Mouse (Mus musculus): ENCODE measurements around the gene Dusp1. TPM values are rescaled to one million over a fixed set of nuclear protein-coding genes. Genes with fewer than 3 reads are reported as not detected.

Dusp1 gene
- polyA plus RNA-seq, 1 experiment from 2014 or later, result 29.6 TPM

GRCm38 (mm10) chr17:26524801-26525200 lies 37.1 kb downstream of the Dusp1 start:
- WGBS (ENCODE audit: insufficient replicate concordance), result 64% methylated on average over 4 of the region's 4 CpGs
- peaks cover 18% of the 10 kb centered on the region for H3K4me1 ChIP-seq (replicated peaks)
- no peaks in the 10 kb centered on the region for H3K36me3 ChIP-seq (replicated peaks)
- no peak for ATAC-seq (ENCODE audit: insufficient read depth)
- H3K27ac ChIP-seq (replicated peaks), result no peak overlapping the region
- H3K27me3 ChIP-seq, result peaks cover 8% of the 10 kb centered on the region
- no peaks in the 10 kb centered on the region for H3K9me3 ChIP-seq (replicated peaks)
- H3K4me2 ChIP-seq, result no peak overlapping the region
- no peak overlapping the region for H3K4me3 ChIP-seq (replicated peaks)
- H3K9ac ChIP-seq, result no peak overlapping the region

DNA sequence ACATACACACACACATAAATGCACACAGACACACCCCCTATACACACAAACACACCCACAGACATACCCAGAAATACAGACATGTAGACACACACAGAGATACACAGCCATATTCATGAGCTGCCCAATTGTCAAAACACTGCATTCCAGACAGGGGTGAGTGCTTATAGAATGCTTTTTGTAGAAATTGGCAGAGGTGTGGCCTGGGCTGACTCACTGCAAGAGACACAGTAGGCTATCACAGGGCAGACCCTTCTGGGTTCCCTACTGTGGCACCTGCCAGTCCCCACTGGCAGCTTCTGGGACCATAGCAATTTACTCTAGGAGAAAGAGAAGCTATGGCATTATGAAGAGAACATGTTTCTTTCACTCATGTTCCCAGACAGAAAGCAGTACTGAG lies 37.6 kb downstream of the Dusp1 start:
- Histone ChIP-seq H3K4me3 (replicated peaks) (no peak overlapping the region), H3K4me2 (no peak overlapping the region), H3K9me3 (replicated peaks) (no peaks in the 10 kb centered on the region), H3K27ac (replicated peaks) (no peak overlapping the region), H3K4me1 (replicated peaks) (peaks cover 14% of the 10 kb centered on the region), H3K9ac (no peak overlapping the region), H3K27me3 (peaks cover 8% of the 10 kb centered on the region), H3K36me3 (replicated peaks) (no peaks in the 10 kb centered on the region)
- no peak for ATAC-seq (ENCODE audit: insufficient read depth)

- H3K9ac ChIP-seq, result no peak overlapping the region
Observed at GRCm38 (mm10) chr17:26522711-26523110, 39.2 kb downstream of the Dusp1 start.

GRCm38 (mm10) chr17:26518306-26518705 lies 43.6 kb downstream of the Dusp1 start:
- Histone ChIP-seq H3K9ac (no peak overlapping the region), H3K27ac (replicated peaks) (no peak overlapping the region), H3K36me3 (replicated peaks) (no peaks in the 10 kb centered on the region), H3K4me3 (replicated peaks) (no peak overlapping the region), H3K9me3 (replicated peaks) (no peaks in the 10 kb centered on the region), H3K4me2 (no peak overlapping the region), H3K4me1 (replicated peaks) (peaks cover 48% of the 10 kb centered on the region), H3K27me3 (no peaks in the 10 kb centered on the region)
- WGBS (ENCODE audit: insufficient replicate concordance), result 65% methylated on average over 3 of the region's 3 CpGs
- no peak for ATAC-seq (ENCODE audit: insufficient read depth)

More at GRCm38 (mm10) chr17:26522711-26523110, 39.2 kb downstream of the Dusp1 start:
- ATAC-seq (ENCODE audit: insufficient read depth), result peak; percentile 67
- H3K9me3 ChIP-seq (replicated peaks), result no peaks in the 10 kb centered on the region
- no peaks in the 10 kb centered on the region for H3K36me3 ChIP-seq (replicated peaks)
- WGBS (ENCODE audit: insufficient replicate concordance), result 50% methylated on average over 4 of the region's 4 CpGs
- no peak overlapping the region for H3K4me3 ChIP-seq (replicated peaks)
- H3K4me2 ChIP-seq, result no peak overlapping the region
- H3K27me3 ChIP-seq, result no peaks in the 10 kb centered on the region
- H3K27ac ChIP-seq (replicated peaks), result no peak overlapping the region
- H3K4me1 ChIP-seq (replicated peaks), result peaks cover 16% of the 10 kb centered on the region

DNA sequence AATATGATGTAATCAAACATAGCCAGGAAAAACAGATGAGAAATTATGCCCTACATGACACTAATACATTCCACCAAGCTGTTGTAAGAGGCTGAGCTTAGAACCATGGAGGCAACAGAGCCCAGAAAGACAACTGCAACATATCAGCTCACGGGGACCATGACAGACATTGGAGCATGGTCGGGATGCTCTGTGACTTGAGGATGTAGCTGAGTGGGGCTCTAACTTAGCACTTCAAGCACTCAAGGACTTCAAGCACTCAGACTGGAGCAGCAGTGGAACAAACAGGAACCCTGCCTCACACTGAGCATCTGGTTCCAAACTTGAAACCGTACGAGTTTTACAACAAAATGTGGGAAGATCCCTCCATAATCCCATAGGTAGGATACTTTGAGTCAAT lies 46.3 kb downstream of the Dusp1 start:
- Histone ChIP-seq H3K27me3 (no peaks in the 10 kb centered on the region), H3K27ac (replicated peaks) (peak overlapping the region; percentile 100), H3K4me3 (replicated peaks) (no peak overlapping the region), H3K4me1 (replicated peaks) (peaks cover 70% of the 10 kb centered on the region), H3K4me2 (peak overlapping the region; percentile 70; the same call in 1 of the 2 replicates), H3K36me3 (replicated peaks) (no peaks in the 10 kb centered on the region), H3K9ac (no peak overlapping the region), H3K9me3 (replicated peaks) (no peaks in the 10 kb centered on the region)
- no peak for ATAC-seq (ENCODE audit: insufficient read depth)
- WGBS (ENCODE audit: insufficient replicate concordance), result 89% methylated on average over 4 of the region's 4 CpGs

DNA sequence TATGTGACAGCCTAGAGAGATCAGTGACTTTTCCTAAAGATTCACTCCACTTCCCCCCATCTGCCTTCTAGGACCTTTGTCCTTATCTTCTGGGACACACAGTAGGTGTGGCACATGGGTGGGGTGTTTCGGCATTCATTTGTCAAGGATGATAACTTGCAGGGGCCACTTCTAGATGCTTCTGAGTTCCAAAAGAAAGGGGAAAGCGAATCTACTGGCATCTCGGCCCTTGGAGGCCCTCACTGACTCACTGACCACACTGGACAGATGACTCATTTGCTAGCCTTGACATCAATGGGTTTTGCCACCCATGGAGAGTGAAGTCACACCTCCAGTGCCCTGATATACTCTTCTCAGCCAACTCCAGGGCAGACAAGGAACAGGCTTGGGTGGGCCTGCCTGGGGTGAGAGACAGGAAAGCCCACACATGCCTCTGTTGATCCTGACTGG lies 47.3 kb downstream of the Dusp1 start:
- Histone ChIP-seq H3K9me3 (replicated peaks) (no peaks in the 10 kb centered on the region), H3K4me1 (replicated peaks) (peaks cover 81% of the 10 kb centered on the region), H3K9ac (peak overlapping the region; percentile 56), H3K27ac (replicated peaks) (peak overlapping the region; percentile 100), H3K36me3 (replicated peaks) (no peaks in the 10 kb centered on the region), H3K4me3 (replicated peaks) (peak overlapping the region; percentile 21), H3K4me2 (peak overlapping the region; percentile 70), H3K27me3 (no peaks in the 10 kb centered on the region)
- ATAC-seq (ENCODE audit: insufficient read depth), result peak; percentile 90
- 18% methylated on average over 3 of the region's 3 CpGs for WGBS (ENCODE audit: insufficient replicate concordance)

GRCm38 (mm10) chr17:26513459-26514290 lies 48.3 kb downstream of the Dusp1 start:
- Histone ChIP-seq H3K4me3 (replicated peaks) (no peak overlapping the region), H3K4me2 (peak overlapping the region; percentile 70), H3K36me3 (replicated peaks) (no peaks in the 10 kb centered on the region), H3K4me1 (replicated peaks) (peaks cover 89% of the 10 kb centered on the region), H3K9me3 (replicated peaks) (no peaks in the 10 kb centered on the region), H3K27ac (replicated peaks) (peak overlapping the region; percentile 100), H3K27me3 (no peaks in the 10 kb centered on the region), H3K9ac (peak overlapping the region; percentile 56)
- peak; percentile 33; the same call in 1 of the 2 replicates for ATAC-seq (ENCODE audit: insufficient read depth)
- WGBS (ENCODE audit: insufficient replicate concordance), result 56% methylated on average over 6 of the region's 6 CpGs

DNA sequence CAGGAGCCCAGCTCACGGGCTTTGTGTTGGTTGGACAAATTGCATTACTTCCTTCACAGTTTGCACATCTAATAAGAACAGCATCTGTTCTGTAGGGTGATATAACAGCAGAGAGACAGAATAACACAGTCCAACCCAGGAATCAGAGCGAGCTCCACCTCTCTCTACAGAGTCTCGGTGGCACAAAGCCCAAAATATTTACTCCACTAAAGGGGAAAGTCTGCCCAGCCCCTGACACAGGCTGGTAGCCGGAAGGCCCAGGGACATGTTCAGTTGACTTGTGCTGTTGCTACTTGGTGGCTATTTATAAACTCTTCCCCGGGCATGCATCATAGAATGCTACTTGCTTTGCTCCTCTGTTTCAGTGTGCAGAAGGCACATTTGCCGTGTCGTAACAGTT lies 49.0 kb downstream of the Dusp1 start:
- H3K27ac ChIP-seq (replicated peaks), result peak overlapping the region; percentile 100

DNA sequence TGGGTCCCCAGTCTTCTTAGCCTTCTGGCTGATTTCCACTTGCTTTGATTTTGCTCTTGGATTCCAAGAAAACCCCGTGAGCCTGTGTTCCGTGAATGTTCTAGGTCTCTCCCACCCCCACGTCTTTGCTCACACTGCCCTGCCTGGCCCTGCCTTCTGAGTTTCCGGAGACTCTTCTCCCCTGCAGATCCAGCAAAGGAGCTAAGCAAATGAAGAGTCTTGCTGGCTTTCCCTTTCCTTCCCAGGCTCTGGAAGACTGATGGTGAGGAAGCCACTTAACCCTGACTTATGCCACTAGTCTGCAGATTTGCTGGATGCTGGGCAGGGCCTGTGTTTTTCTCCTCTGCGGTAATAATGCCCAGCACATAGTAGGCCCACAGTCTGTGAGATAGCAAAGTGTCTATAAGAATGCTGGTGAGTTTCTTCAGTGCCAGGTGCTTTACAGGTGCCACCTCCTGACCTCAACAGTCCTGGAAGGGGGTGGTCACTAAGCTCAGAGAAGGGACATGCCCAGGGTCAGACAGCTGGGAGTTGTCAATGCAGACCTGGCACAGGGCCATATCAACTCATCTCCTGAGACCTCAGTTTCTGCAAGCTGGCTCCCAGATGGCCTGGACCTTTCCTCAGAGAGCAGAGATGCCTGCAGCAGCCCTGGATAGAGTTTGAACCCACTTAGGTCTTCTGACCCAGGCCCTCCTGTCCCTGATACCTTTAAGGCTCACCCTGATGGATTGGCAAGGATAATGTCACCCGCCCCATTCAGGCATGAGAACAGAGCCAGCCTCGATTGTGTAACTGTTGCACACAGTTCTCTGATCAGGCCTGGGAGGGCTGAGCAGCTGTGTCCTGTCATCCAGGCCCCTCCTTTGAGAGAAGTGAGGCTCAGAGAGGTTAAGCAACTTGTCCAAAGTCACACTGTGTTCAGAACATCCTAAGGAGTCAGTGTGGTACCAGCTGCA lies 49.8 kb downstream of the Dusp1 start:
- Histone ChIP-seq H3K4me2 (no peak overlapping the region), H3K36me3 (replicated peaks) (peaks cover under 1% of the 10 kb centered on the region; the same call in 1 of the 2 replicates), H3K4me3 (replicated peaks) (no peak overlapping the region), H3K27ac (replicated peaks) (peak overlapping the region; percentile 100), H3K27me3 (no peaks in the 10 kb centered on the region), H3K9me3 (replicated peaks) (no peaks in the 10 kb centered on the region), H3K9ac (peak overlapping the region; percentile 31), H3K4me1 (replicated peaks) (peaks cover 87% of the 10 kb centered on the region)
- ATAC-seq (ENCODE audit: insufficient read depth), result no peak
- 68% methylated on average over 7 of the region's 7 CpGs for WGBS (ENCODE audit: insufficient replicate concordance)

More for the DNA sequence above, 49.0 kb downstream of the Dusp1 start:
- 53% methylated on average over 7 of the region's 7 CpGs for WGBS (ENCODE audit: insufficient replicate concordance)
- Histone ChIP-seq H3K9me3 (replicated peaks) (no peaks in the 10 kb centered on the region), H3K4me3 (replicated peaks) (no peak overlapping the region), H3K9ac (peak overlapping the region; percentile 31), H3K4me1 (replicated peaks) (peaks cover 90% of the 10 kb centered on the region), H3K4me2 (no peak overlapping the region), H3K27me3 (no peaks in the 10 kb centered on the region), H3K36me3 (replicated peaks) (no peaks in the 10 kb centered on the region)
- no peak for ATAC-seq (ENCODE audit: insufficient read depth)

GRCm38 (mm10) chr17:26511256-26511655 lies 50.7 kb downstream of the Dusp1 start:
- Histone ChIP-seq H3K4me3 (replicated peaks) (no peak overlapping the region), H3K4me2 (no peak overlapping the region), H3K27ac (replicated peaks) (peak overlapping the region; percentile 100), H3K4me1 (replicated peaks) (peaks cover 87% of the 10 kb centered on the region), H3K9ac (0 out of 2 replicates have a peak overlapping the region, but pooled peaks have one; percentile 28), H3K27me3 (no peaks in the 10 kb centered on the region), H3K36me3 (replicated peaks) (peaks cover 9% of the 10 kb centered on the region), H3K9me3 (replicated peaks) (no peaks in the 10 kb centered on the region)
- WGBS (ENCODE audit: insufficient replicate concordance), result 74% methylated on average over 4 of the region's 4 CpGs
- ATAC-seq (ENCODE audit: insufficient read depth), result no peak
